ENCODE assay signal across 15 mouse cellular contexts in genomic region chr16:52114473-52114872, GRCm38 (mm10).
DNase-seq lines count a peak whose midpoint lies in the region; ATAC-seq and TF ChIP-seq lines count a peak whose summit lies in the region.
"Had no signal": no experiment of that assay in that cellular context is flagged by ENCODE, and none has a peak within 500 bp of the region (broad histone marks: within the 10 kb centered on the region; RNA-seq: fewer than 3 reads in every experiment).

No protein-coding gene starts in this region.

- peak; percentile 82 for ATAC-seq in forebrain, embryonic 13.5 days
- ATAC-seq in forebrain, embryonic 11.5 days (replicated peaks; ENCODE audit: low FRiP score), result no peak
- ATAC-seq in forebrain, embryonic 14.5 days, result peak; percentile 69
- ATAC-seq in midbrain, embryonic 15.5 days (replicated peaks), result peak; percentile 86
- no peak for ATAC-seq in intestine, postnatal 0 days

- TF ChIP-seq CTCF in intestine, postnatal 0 days (IDR thresholded peaks at IDR 0.05; ENCODE audit: low read depth), result no peak

- H3K4me3 ChIP-seq in forebrain, embryonic 13.5 days, result no peak overlapping the region
- H3K4me3 ChIP-seq in forebrain, embryonic 11.5 days (ENCODE audit: low read depth, low read length), result no peak overlapping the region
- H3K4me3 ChIP-seq in forebrain, embryonic 14.5 days (ENCODE audit: low read depth, low read length), result no peak overlapping the region
- H3K4me3 ChIP-seq in midbrain, embryonic 15.5 days, result no peak overlapping the region
- H3K4me3 ChIP-seq in intestine, postnatal 0 days (ENCODE audit: low read depth, low read length), result no peak overlapping the region
- H3K4me3 ChIP-seq: embryonic facial prominence, embryonic 12.5 days; heart, embryonic 12.5 days; limb, embryonic 13.5 days; neural tube, embryonic 12.5 days had no signal

- DNase-seq in forebrain, embryonic 11.5 days (ENCODE audit: low spot score), result no peak
- peak; percentile 28 to 30 for DNase-seq in left cerebral cortex, postnatal 14 days (ENCODE audit: low spot score in 2 of 2)
- DNase-seq in left cerebral cortex, postnatal 4 days, result no peak
- DNase-seq in forebrain, embryonic 14.5 days (ENCODE audit: low spot score), result peak; percentile 59
- DNase-seq in cerebellum, postnatal 14 days, result no peak
- DNase-seq: adrenal gland, adult 2 months; cerebellum, adult 11 months; lung, postnatal 36 days had no signal

- H3K4me1 ChIP-seq in forebrain, embryonic 13.5 days, result peaks cover 30% of the 10 kb centered on the region
- no peaks in the 10 kb centered on the region; the same call in 1 of the 2 replicates for H3K4me1 ChIP-seq in forebrain, embryonic 11.5 days (replicated peaks; ENCODE audit: control insufficient read depth, insufficient read depth, low read length)
- H3K4me1 ChIP-seq in forebrain, embryonic 14.5 days (ENCODE audit: control insufficient read depth, insufficient read depth, low read length), result peaks cover 4% of the 10 kb centered on the region; the same call in 1 of the 2 replicates
- H3K4me1 ChIP-seq in midbrain, embryonic 15.5 days, result peaks cover 12% of the 10 kb centered on the region
- no peaks in the 10 kb centered on the region for H3K4me1 ChIP-seq in intestine, postnatal 0 days (replicated peaks; ENCODE audit: control insufficient read depth, insufficient read depth, low read length)
- H3K4me1 ChIP-seq: embryonic facial prominence, embryonic 12.5 days had no signal

- no peaks in the 10 kb centered on the region for H3K27me3 ChIP-seq in forebrain, embryonic 13.5 days
- no peaks in the 10 kb centered on the region for H3K27me3 ChIP-seq in forebrain, embryonic 11.5 days (ENCODE audit: control insufficient read depth, insufficient read depth, low read length)
- H3K27me3 ChIP-seq in forebrain, embryonic 14.5 days (replicated peaks; ENCODE audit: control insufficient read depth, insufficient read depth, low read length), result no peaks in the 10 kb centered on the region
- no peaks in the 10 kb centered on the region for H3K27me3 ChIP-seq in midbrain, embryonic 15.5 days (replicated peaks)
- no peaks in the 10 kb centered on the region for H3K27me3 ChIP-seq in intestine, postnatal 0 days (replicated peaks; ENCODE audit: control insufficient read depth, insufficient read depth, low read length)
- H3K27me3 ChIP-seq: embryonic facial prominence, embryonic 12.5 days; heart, embryonic 12.5 days; limb, embryonic 13.5 days; neural tube, embryonic 12.5 days had no signal

- intact Hi-C loops in left cerebral cortex, postnatal 14 days (cut with DNase I), result no loop called here
- intact Hi-C loops in left cerebral cortex, postnatal 4 days (cut with DNase I), result no loop called here

- no peak overlapping the region for H3K27ac ChIP-seq in forebrain, embryonic 13.5 days
- H3K27ac ChIP-seq in forebrain, embryonic 11.5 days (ENCODE audit: low read depth, low read length), result no peak overlapping the region
- H3K27ac ChIP-seq in forebrain, embryonic 14.5 days (ENCODE audit: low read depth, low read length), result no peak overlapping the region
- no peak overlapping the region for H3K27ac ChIP-seq in midbrain, embryonic 15.5 days
- no peak overlapping the region for H3K27ac ChIP-seq in intestine, postnatal 0 days (ENCODE audit: low read depth, low read length)
- H3K27ac ChIP-seq: embryonic facial prominence, embryonic 12.5 days; limb, embryonic 13.5 days; neural tube, embryonic 12.5 days had no signal

- no peak overlapping the region for H3K9ac ChIP-seq in forebrain, embryonic 13.5 days
- H3K9ac ChIP-seq in forebrain, embryonic 11.5 days (ENCODE audit: low read length), result no peak overlapping the region
- H3K9ac ChIP-seq in forebrain, embryonic 14.5 days (ENCODE audit: low read length), result no peak overlapping the region
- no peak overlapping the region for H3K9ac ChIP-seq in midbrain, embryonic 15.5 days
- H3K9ac ChIP-seq in intestine, postnatal 0 days (ENCODE audit: low read depth, low read length), result no peak overlapping the region
- H3K9ac ChIP-seq: embryonic facial prominence, embryonic 12.5 days; heart, embryonic 12.5 days; limb, embryonic 13.5 days; neural tube, embryonic 12.5 days had no signal

- WGBS in forebrain, embryonic 13.5 days, result 56% methylated on average over 4 of the region's 4 CpGs
- WGBS in forebrain, embryonic 11.5 days, result 78% methylated on average over 4 of the region's 4 CpGs
- WGBS in forebrain, embryonic 14.5 days, result 51% methylated on average over 4 of the region's 4 CpGs
- 38% methylated on average over 4 of the region's 4 CpGs for WGBS in midbrain, embryonic 15.5 days
- 65% methylated on average over 4 of the region's 4 CpGs for WGBS in intestine, postnatal 0 days

- H3K36me3 ChIP-seq in forebrain, embryonic 13.5 days (ENCODE audit: poor library complexity, severe bottlenecking), result peaks cover 6% of the 10 kb centered on the region; the same call in 1 of the 2 replicates
- peaks cover 3% of the 10 kb centered on the region; the same call in 1 of the 2 replicates for H3K36me3 ChIP-seq in forebrain, embryonic 11.5 days (ENCODE audit: control insufficient read depth, insufficient read depth, low read length)
- H3K36me3 ChIP-seq in forebrain, embryonic 14.5 days (ENCODE audit: control insufficient read depth, insufficient read depth, low read length), result peaks cover 5% of the 10 kb centered on the region; the same call in 1 of the 2 replicates
- no peaks in the 10 kb centered on the region for H3K36me3 ChIP-seq in midbrain, embryonic 15.5 days (replicated peaks)
- no peaks in the 10 kb centered on the region for H3K36me3 ChIP-seq in intestine, postnatal 0 days (ENCODE audit: control insufficient read depth, insufficient read depth)

- no peaks in the 10 kb centered on the region for H3K9me3 ChIP-seq in forebrain, embryonic 13.5 days (replicated peaks)
- no peaks in the 10 kb centered on the region for H3K9me3 ChIP-seq in forebrain, embryonic 11.5 days (ENCODE audit: control insufficient read depth, low read length)
- H3K9me3 ChIP-seq in forebrain, embryonic 14.5 days (replicated peaks; ENCODE audit: control insufficient read depth, low read length), result no peaks in the 10 kb centered on the region
- no peaks in the 10 kb centered on the region for H3K9me3 ChIP-seq in midbrain, embryonic 15.5 days
- no peaks in the 10 kb centered on the region for H3K9me3 ChIP-seq in intestine, postnatal 0 days (ENCODE audit: control insufficient read depth)
- H3K9me3 ChIP-seq: embryonic facial prominence, embryonic 12.5 days; heart, embryonic 12.5 days; limb, embryonic 13.5 days; neural tube, embryonic 12.5 days had no signal

- H3K4me2 ChIP-seq in forebrain, embryonic 13.5 days, result no peak overlapping the region
- H3K4me2 ChIP-seq in forebrain, embryonic 11.5 days (ENCODE audit: low read depth, low read length, severe bottlenecking), result no peak overlapping the region
- no peak overlapping the region for H3K4me2 ChIP-seq in forebrain, embryonic 14.5 days (ENCODE audit: low read length)
- H3K4me2 ChIP-seq in midbrain, embryonic 15.5 days, result no peak overlapping the region
- no peak overlapping the region for H3K4me2 ChIP-seq in intestine, postnatal 0 days (replicated peaks; ENCODE audit: low read depth)
- H3K4me2 ChIP-seq: embryonic facial prominence, embryonic 12.5 days; heart, embryonic 12.5 days; limb, embryonic 13.5 days; neural tube, embryonic 12.5 days had no signal

Comparison
In these comparisons a context has a peak if more than half of its experiments do, and no peak if none do; other contexts are left out.
1. ATAC-seq: peak in forebrain, embryonic 13.5 days (single experiment), forebrain, embryonic 14.5 days (single experiment) and midbrain, embryonic 15.5 days (single experiment); none in forebrain, embryonic 11.5 days (single experiment) and intestine, postnatal 0 days (single experiment).
2. DNase-seq: peak in left cerebral cortex, postnatal 14 days (2 of 2) and forebrain, embryonic 14.5 days (single experiment); none in forebrain, embryonic 11.5 days (single experiment), left cerebral cortex, postnatal 4 days (single experiment) and cerebellum, postnatal 14 days (0 of 2).